Mouse (Mus musculus) MEL (cell line): ENCODE results near the gene Col2a1. TPM values are rescaled to one million over a fixed set of nuclear protein-coding genes. Genes with fewer than 3 reads are reported as not detected.

Source experiments
- DNase-seq: peaks from one replicate; pipeline ENCODE4 v3.0.0; 2011; ENCODE audit warnings: low read depth, low spot score
- H3K27ac ChIP-seq: 2 replicates; pipeline ENCODE4 v1.5.1; 2012; ENCODE audit warnings: low read depth, mild to moderate bottlenecking, control low read depth, low read length, moderate library complexity; ENCODE audit not compliant: control insufficient read depth
- H3K27me3 ChIP-seq, 2 experiments: fragments of 150-350 bp in 1 of 2; sonication (generic) in 1 of 2; 2 replicates each; pipeline ENCODE4 v1.6.1; 2012; ENCODE audit warnings: low read length in 2 of 2, mild to moderate bottlenecking in 2 of 2, improper control_type of control experiment in 1 of 2, moderate library complexity in 1 of 2; ENCODE audit not compliant: insufficient read depth in 2 of 2, control insufficient read depth in 1 of 2
- H3K36me3 ChIP-seq, 2 experiments: 2 replicates each; pipeline ENCODE4 v1.6.1; 2012 to 2014; ENCODE audit warnings: low read length in 2 of 2, improper control_type of control experiment in 1 of 2, inconsistent platforms in 1 of 2, mild to moderate bottlenecking in 1 of 2; ENCODE audit not compliant: insufficient read depth in 2 of 2, control insufficient read depth in 1 of 2
- H3K4me1 ChIP-seq, 2 experiments: fragments of 150-350 bp in 1 of 2; sonication (generic) in 1 of 2; 2 replicates each; pipeline ENCODE4 v1.6.1; 2012; ENCODE audit warnings: low read length in 2 of 2, improper control_type of control experiment in 1 of 2, mild to moderate bottlenecking in 1 of 2; ENCODE audit not compliant: insufficient read depth in 2 of 2, control insufficient read depth in 1 of 2
- H3K4me3 ChIP-seq, 2 experiments: fragments of 150-350 bp in 1 of 2; sonication (generic) in 1 of 2; 2 replicates each; pipeline ENCODE4 v1.5.1; 2012; ENCODE audit warnings: low read depth in 2 of 2, low read length in 2 of 2, mild to moderate bottlenecking in 2 of 2, moderate library complexity in 2 of 2, control low read depth in 1 of 2, improper control_type of control experiment in 1 of 2; ENCODE audit not compliant: control insufficient read depth in 1 of 2, insufficient read depth in 1 of 2
- H3K79me2 ChIP-seq: 2 replicates; pipeline ENCODE4 v1.6.1; 2012; ENCODE audit warnings: mild to moderate bottlenecking, low read length, moderate library complexity; ENCODE audit not compliant: control insufficient read depth, poor library complexity, insufficient read depth
- H3K9ac ChIP-seq: 2 replicates; pipeline ENCODE4 v1.6.1; 2012; ENCODE audit warnings: low read depth, mild to moderate bottlenecking, control low read depth, low read length, moderate library complexity; ENCODE audit not compliant: control insufficient read depth, poor library complexity, severe bottlenecking
- H3K9me3 ChIP-seq: fragments of 150-350 bp; sonication (generic); replicated peaks from 2 replicates; pipeline ENCODE4 v1.6.1; 2012; ENCODE audit warnings: mild to moderate bottlenecking, low read length, improper control_type of control experiment, moderate library complexity; ENCODE audit not compliant: insufficient read depth
- BHLHE40 ChIP-seq: IDR thresholded peaks from 2 replicates; pipeline ENCODE4 v1.6.1; 2012; ENCODE audit warnings: low read depth, mild to moderate bottlenecking, inconsistent platforms, low read length, improper control_type of control experiment, borderline replicate concordance
- CHD1 ChIP-seq: IDR thresholded peaks from 2 replicates; pipeline ENCODE4 v1.6.1; 2012; ENCODE audit warnings: low read depth, mild to moderate bottlenecking, inconsistent platforms, low read length, improper control_type of control experiment
- CHD2 ChIP-seq: IDR thresholded peaks from 2 replicates; pipeline ENCODE4 v1.6.1; 2011; ENCODE audit warnings: low read length, improper control_type of control experiment
- ELF1 ChIP-seq: IDR thresholded peaks from 2 replicates; pipeline ENCODE4 v1.6.1; 2014; ENCODE audit warnings: low read depth, mild to moderate bottlenecking, inconsistent platforms, low read length, improper control_type of control experiment, moderate library complexity
- GATA1 ChIP-seq: IDR thresholded peaks from 2 replicates; pipeline ENCODE4 v1.6.1; 2011; ENCODE audit warnings: low read depth, low read length, improper control_type of control experiment
- JUND ChIP-seq: IDR thresholded peaks from 2 replicates; pipeline ENCODE4 v1.6.1; 2011; ENCODE audit warnings: low read depth, mild to moderate bottlenecking, improper control_type of control experiment, low read length
- MAX ChIP-seq: IDR thresholded peaks from 2 replicates; pipeline ENCODE4 v1.6.1; 2011; ENCODE audit warnings: low read length, improper control_type of control experiment
- MEF2A ChIP-seq: IDR thresholded peaks from 2 replicates; pipeline ENCODE4 v1.6.1; 2014; ENCODE audit warnings: low read depth, mild to moderate bottlenecking, inconsistent platforms, low read length, improper control_type of control experiment; ENCODE audit not compliant: poor library complexity, insufficient replicate concordance, severe bottlenecking; ENCODE audit errors: extremely low read depth
- NRF1 ChIP-seq: IDR thresholded peaks from 2 replicates; pipeline ENCODE4 v1.6.1; 2014; ENCODE audit warnings: low read depth, mild to moderate bottlenecking, inconsistent platforms, low read length, improper control_type of control experiment, moderate library complexity; ENCODE audit not compliant: poor library complexity, insufficient read depth, severe bottlenecking
- POLR2AphosphoS2 ChIP-seq: IDR thresholded peaks from 2 replicates; pipeline ENCODE4 v1.6.1; 2011; ENCODE audit warnings: low read length, improper control_type of control experiment
- POLR2AphosphoS5 ChIP-seq: IDR thresholded peaks from 2 replicates; pipeline ENCODE4 v1.6.1; 2012; ENCODE audit warnings: low read depth, borderline replicate concordance, mild to moderate bottlenecking, inconsistent platforms, low read length, moderate library complexity, mixed read lengths
- SMC3 ChIP-seq: IDR thresholded peaks from 2 replicates; pipeline ENCODE4 v1.6.1; 2011; ENCODE audit warnings: low read depth, low read length, improper control_type of control experiment
- TBP ChIP-seq: IDR thresholded peaks from 2 replicates; pipeline ENCODE4 v1.8.0; 2011; ENCODE audit warnings: low read depth, low read length, improper control_type of control experiment
- USF2 ChIP-seq, 2 experiments: IDR thresholded peaks; 2 replicates each; pipeline ENCODE4 v1.6.1; 2011 to 2012; ENCODE audit warnings: improper control_type of control experiment in 2 of 2, low read length in 2 of 2, borderline replicate concordance in 1 of 2, inconsistent platforms in 1 of 2, low read depth in 1 of 2, mild to moderate bottlenecking in 1 of 2; ENCODE audit not compliant: insufficient read depth in 1 of 2
- ZNF384 ChIP-seq: IDR thresholded peaks from 2 replicates; pipeline ENCODE4 v1.6.1; 2012; ENCODE audit warnings: low read depth, mild to moderate bottlenecking, inconsistent platforms, low read length, improper control_type of control experiment
- polyA plus RNA-seq, 2 experiments: library from polyadenylated mRNA; stranded (reverse) in 1 of 2; unstranded in 1 of 2; fragments of >175 nt in 1 of 2; fragments of >200 nt in 1 of 2; gene quantifications; 2 replicates each; pipeline versions ENCODE4 v1.2.1 to v1.2.4; 2012; ENCODE audit warnings: low replicate concordance in 2 of 2, low read depth in 1 of 2; ENCODE audit not compliant: insufficient read length in 2 of 2, insufficient read depth in 1 of 2, missing spikeins in 1 of 2
- total RNA-seq: library from RNA; depleted of rRNA; stranded (reverse); fragments of 300-350 nt; gene quantifications from 2 replicates; pipeline ENCODE4 v1.2.3, GENCODE M21; 2012

Gene Col2a1
- total and polyA plus RNA-seq, 3 experiments = 0.04 TPM; not detected in 1

DNA sequence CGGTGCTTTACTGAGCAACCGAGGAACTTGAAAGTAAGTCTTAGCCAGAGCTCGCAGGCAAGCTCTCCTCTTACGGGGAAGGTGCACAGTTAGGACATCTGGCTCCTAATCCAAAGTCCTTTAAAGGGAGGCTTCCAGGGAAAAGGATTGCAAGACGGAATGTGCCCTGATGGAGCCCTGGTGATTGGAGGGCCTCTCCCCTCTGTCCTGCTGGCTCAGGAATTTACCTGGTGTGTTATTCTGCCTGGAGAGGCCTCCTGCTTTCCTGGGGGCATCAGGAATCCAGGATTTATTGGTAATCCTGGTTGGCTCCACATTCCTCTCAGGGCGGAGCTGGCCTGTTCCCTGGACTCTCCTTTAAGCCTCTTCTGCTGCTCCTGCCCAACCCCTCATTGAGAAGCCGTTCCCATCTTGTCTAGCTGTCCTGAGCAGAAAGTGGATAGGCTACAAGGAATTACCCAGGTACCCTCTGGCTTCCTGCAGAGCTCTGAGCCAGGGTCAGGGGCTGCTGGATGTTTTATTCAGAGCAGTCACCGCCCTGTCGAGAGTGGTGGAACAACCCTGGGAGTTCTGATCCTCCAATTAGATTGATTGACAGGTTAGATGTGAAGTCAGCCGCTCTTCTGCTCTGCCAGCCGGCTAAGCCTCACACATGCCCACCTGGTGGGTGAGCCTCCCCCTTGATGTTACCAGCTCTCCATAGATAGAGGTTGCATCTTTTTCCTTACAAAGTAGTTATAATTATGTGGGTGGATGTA, 31.1 kb downstream of the Col2a1 start:
- no peaks in the 10 kb centered on the region for H3K4me1 ChIP-seq
- TF ChIP-seq POLR2AphosphoS2 (no peak), BHLHE40 (no peak), GATA1 (no peak), ZNF384 (no peak)
- H3K79me2 ChIP-seq = no peaks in the 10 kb centered on the region
- no peak overlapping the region for H3K4me3 ChIP-seq
- H3K9me3 ChIP-seq = no peaks in the 10 kb centered on the region
- no peaks in the 10 kb centered on the region; a peak in 1 of 4 replicates for H3K36me3 ChIP-seq
- no peak overlapping the region for H3K9ac ChIP-seq
- H3K27ac ChIP-seq = no peak overlapping the region
- H3K27me3 ChIP-seq = no peaks in the 10 kb centered on the region
- DNase-seq = no peak

DNA sequence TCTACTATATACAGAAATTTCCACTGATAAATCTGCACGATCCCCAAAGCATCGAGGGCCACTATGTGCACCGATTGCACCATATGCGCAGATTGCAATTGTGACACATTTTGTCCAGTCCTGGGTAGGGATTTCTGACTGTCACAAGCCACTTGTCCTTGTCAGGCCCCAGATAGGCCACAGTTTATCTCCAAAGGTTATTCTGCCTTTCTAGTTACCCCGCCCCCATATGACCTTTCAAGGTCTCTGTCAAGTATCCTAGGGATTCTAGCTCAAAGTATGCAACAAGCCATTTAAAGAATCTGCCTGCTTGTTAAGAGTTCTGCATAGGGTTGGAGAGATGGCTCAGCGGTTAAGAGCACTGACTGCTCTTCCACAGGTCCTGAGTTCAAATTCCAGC, 31.9 kb downstream of the Col2a1 start:
- H3K4me1 ChIP-seq = no peaks in the 10 kb centered on the region
- H3K27me3 ChIP-seq = no peaks in the 10 kb centered on the region
- no peak for TF ChIP-seq SMC3
- no peak for TF ChIP-seq USF2 (IDR thresholded peaks at IDR 0.05; ENCODE audit: borderline replicate concordance in 1 of 2, insufficient read depth in 1 of 2, low read depth in 1 of 2, low read length in 2 of 2)
- no peak for TF ChIP-seq JUND
- TF ChIP-seq POLR2AphosphoS5 = no peak
- no peak for TF ChIP-seq MAX
- TF ChIP-seq MEF2A = no peak
- TF ChIP-seq CHD2 = no peak
- TF ChIP-seq TBP = no peak
- TF ChIP-seq NRF1 = no peak
- no peak for TF ChIP-seq CHD1
- TF ChIP-seq ELF1 = no peak
- H3K36me3 ChIP-seq = no peaks in the 10 kb centered on the region; a peak in 1 of 4 replicates
- H3K9ac ChIP-seq = no peak overlapping the region
- no peak for DNase-seq
- H3K9me3 ChIP-seq = no peaks in the 10 kb centered on the region
- no peak overlapping the region for H3K27ac ChIP-seq
- no peak overlapping the region for H3K4me3 ChIP-seq
- no peaks in the 10 kb centered on the region for H3K79me2 ChIP-seq
